Mouse (Mus musculus): Measurements from ENCODE around the gene Unc5c. TPM values are rescaled to one million over a fixed set of nuclear protein-coding genes. Genes with fewer than 3 reads are reported as not detected.

The Unc5c gene
- polyA plus RNA-seq, 1 experiment from 2014 or later, result 10.2 TPM

GRCm38 (mm10) chr3:141793755-141794154 lies 328.7 kb downstream of the Unc5c start:
- Histone ChIP-seq H3K9ac (ENCODE audit: low read depth, low read length) (no peak overlapping the region), H3K36me3 (ENCODE audit: control insufficient read depth, insufficient read depth, low read length) (no peaks in the 10 kb centered on the region), H3K4me2 (ENCODE audit: low read length) (no peak overlapping the region), H3K4me1 (ENCODE audit: control insufficient read depth, insufficient read depth, low read length) (no peaks in the 10 kb centered on the region), H3K9me3 (replicated peaks; ENCODE audit: control insufficient read depth, low read length, poor library complexity, severe bottlenecking) (no peaks in the 10 kb centered on the region), H3K27ac (ENCODE audit: low read length) (no peak overlapping the region), H3K27me3 (ENCODE audit: control insufficient read depth, insufficient read depth, low read depth, low read length) (no peaks in the 10 kb centered on the region), H3K4me3 (ENCODE audit: low read depth, low read length) (no peak overlapping the region)
- no peak for ATAC-seq
- WGBS, result 88% methylated on average over 2 of the region's 2 CpGs

GRCm38 (mm10) chr3:141794371-141794770 lies 329.4 kb downstream of the Unc5c start:
- WGBS, result 74% methylated on average over 3 of the region's 3 CpGs
- Histone ChIP-seq H3K4me1 (ENCODE audit: control insufficient read depth, insufficient read depth, low read length) (no peaks in the 10 kb centered on the region), H3K27ac (ENCODE audit: low read length) (no peak overlapping the region), H3K9ac (ENCODE audit: low read depth, low read length) (no peak overlapping the region), H3K36me3 (ENCODE audit: control insufficient read depth, insufficient read depth, low read length) (no peaks in the 10 kb centered on the region), H3K27me3 (ENCODE audit: control insufficient read depth, insufficient read depth, low read depth, low read length) (no peaks in the 10 kb centered on the region), H3K4me2 (ENCODE audit: low read length) (no peak overlapping the region), H3K4me3 (ENCODE audit: low read depth, low read length) (no peak overlapping the region), H3K9me3 (replicated peaks; ENCODE audit: control insufficient read depth, low read length, poor library complexity, severe bottlenecking) (no peaks in the 10 kb centered on the region)
- no peak for ATAC-seq

- Histone ChIP-seq H3K27me3 (ENCODE audit: control insufficient read depth, insufficient read depth, low read depth, low read length) (no peaks in the 10 kb centered on the region), H3K4me2 (ENCODE audit: low read length) (no peak overlapping the region), H3K9ac (ENCODE audit: low read depth, low read length) (no peak overlapping the region), H3K4me1 (ENCODE audit: control insufficient read depth, insufficient read depth, low read length) (no peaks in the 10 kb centered on the region), H3K27ac (ENCODE audit: low read length) (no peak overlapping the region), H3K9me3 (replicated peaks; ENCODE audit: control insufficient read depth, low read length, poor library complexity, severe bottlenecking) (no peaks in the 10 kb centered on the region), H3K36me3 (ENCODE audit: control insufficient read depth, insufficient read depth, low read length) (no peaks in the 10 kb centered on the region), H3K4me3 (ENCODE audit: low read depth, low read length) (no peak overlapping the region)
- ATAC-seq, result no peak
Observed at GRCm38 (mm10) chr3:141797372-141797771, 332.4 kb downstream of the Unc5c start.

GRCm38 (mm10) chr3:141797789-141798188 lies 332.8 kb downstream of the Unc5c start:
- ATAC-seq, result peak; percentile 67; the same call in 1 of the 2 replicates
- Histone ChIP-seq H3K27me3 (ENCODE audit: control insufficient read depth, insufficient read depth, low read depth, low read length) (no peaks in the 10 kb centered on the region), H3K27ac (ENCODE audit: low read length) (no peak overlapping the region), H3K4me1 (ENCODE audit: control insufficient read depth, insufficient read depth, low read length) (no peaks in the 10 kb centered on the region), H3K9me3 (replicated peaks; ENCODE audit: control insufficient read depth, low read length, poor library complexity, severe bottlenecking) (no peaks in the 10 kb centered on the region), H3K4me2 (ENCODE audit: low read length) (no peak overlapping the region), H3K4me3 (ENCODE audit: low read depth, low read length) (no peak overlapping the region), H3K9ac (ENCODE audit: low read depth, low read length) (no peak overlapping the region), H3K36me3 (ENCODE audit: control insufficient read depth, insufficient read depth, low read length) (no peaks in the 10 kb centered on the region)
- WGBS, result 38% methylated on average over 1 of the region's 1 CpGs

- Histone ChIP-seq H3K9me3 (replicated peaks; ENCODE audit: control insufficient read depth, low read length, poor library complexity, severe bottlenecking) (no peaks in the 10 kb centered on the region), H3K27me3 (ENCODE audit: control insufficient read depth, insufficient read depth, low read depth, low read length) (no peaks in the 10 kb centered on the region), H3K36me3 (ENCODE audit: control insufficient read depth, insufficient read depth, low read length) (no peaks in the 10 kb centered on the region), H3K4me3 (ENCODE audit: low read depth, low read length) (no peak overlapping the region), H3K27ac (ENCODE audit: low read length) (no peak overlapping the region), H3K4me2 (ENCODE audit: low read length) (no peak overlapping the region), H3K4me1 (ENCODE audit: control insufficient read depth, insufficient read depth, low read length) (no peaks in the 10 kb centered on the region), H3K9ac (ENCODE audit: low read depth, low read length) (no peak overlapping the region)
- WGBS, result 76% methylated on average over 5 of the region's 5 CpGs
- no peak for ATAC-seq
Observed at GRCm38 (mm10) chr3:141804133-141804532, 339.1 kb downstream of the Unc5c start.

GRCm38 (mm10) chr3:141809581-141809980 lies 344.6 kb downstream of the Unc5c start:
- Histone ChIP-seq H3K36me3 (ENCODE audit: control insufficient read depth, insufficient read depth, low read length) (no peaks in the 10 kb centered on the region), H3K9ac (ENCODE audit: low read depth, low read length) (no peak overlapping the region), H3K27ac (ENCODE audit: low read length) (no peak overlapping the region), H3K4me3 (ENCODE audit: low read depth, low read length) (no peak overlapping the region), H3K4me2 (ENCODE audit: low read length) (no peak overlapping the region), H3K27me3 (ENCODE audit: control insufficient read depth, insufficient read depth, low read depth, low read length) (no peaks in the 10 kb centered on the region), H3K4me1 (ENCODE audit: control insufficient read depth, insufficient read depth, low read length) (no peaks in the 10 kb centered on the region), H3K9me3 (replicated peaks; ENCODE audit: control insufficient read depth, low read length, poor library complexity, severe bottlenecking) (no peaks in the 10 kb centered on the region)
- 76% methylated on average over 3 of the region's 3 CpGs for WGBS
- ATAC-seq, result no peak

GRCm38 (mm10) chr3:141810944-141811343 lies 345.9 kb downstream of the Unc5c start:
- no peaks in the 10 kb centered on the region for H3K27me3 ChIP-seq (ENCODE audit: control insufficient read depth, insufficient read depth, low read depth, low read length)
- H3K4me1 ChIP-seq (ENCODE audit: control insufficient read depth, insufficient read depth, low read length), result no peaks in the 10 kb centered on the region
- H3K27ac ChIP-seq (ENCODE audit: low read length), result no peak overlapping the region
- H3K9me3 ChIP-seq (replicated peaks; ENCODE audit: control insufficient read depth, low read length, poor library complexity, severe bottlenecking), result no peaks in the 10 kb centered on the region
- no peak overlapping the region for H3K4me3 ChIP-seq (ENCODE audit: low read depth, low read length)
- 25% methylated on average over 7 of the region's 7 CpGs for WGBS
- no peak overlapping the region for H3K9ac ChIP-seq (ENCODE audit: low read depth, low read length)
- H3K36me3 ChIP-seq (ENCODE audit: control insufficient read depth, insufficient read depth, low read length), result no peaks in the 10 kb centered on the region
- H3K4me2 ChIP-seq (ENCODE audit: low read length), result no peak overlapping the region
- ATAC-seq, result no peak

GRCm38 (mm10) chr3:141811348-141811747 lies 346.3 kb downstream of the Unc5c start:
- no peaks in the 10 kb centered on the region for H3K9me3 ChIP-seq (replicated peaks; ENCODE audit: control insufficient read depth, low read length, poor library complexity, severe bottlenecking)
- no peak overlapping the region for H3K27ac ChIP-seq (ENCODE audit: low read length)
- no peak for ATAC-seq
- H3K4me3 ChIP-seq (ENCODE audit: low read depth, low read length), result no peak overlapping the region
- no peaks in the 10 kb centered on the region for H3K36me3 ChIP-seq (ENCODE audit: control insufficient read depth, insufficient read depth, low read length)
- WGBS, result 20% methylated on average over 2 of the region's 2 CpGs
- H3K27me3 ChIP-seq (ENCODE audit: control insufficient read depth, insufficient read depth, low read depth, low read length), result no peaks in the 10 kb centered on the region
- H3K9ac ChIP-seq (ENCODE audit: low read depth, low read length), result no peak overlapping the region
- H3K4me2 ChIP-seq (ENCODE audit: low read length), result no peak overlapping the region
- no peaks in the 10 kb centered on the region for H3K4me1 ChIP-seq (ENCODE audit: control insufficient read depth, insufficient read depth, low read length)

GRCm38 (mm10) chr3:141814776-141815175 lies 349.8 kb downstream of the Unc5c start:
- Histone ChIP-seq H3K4me1 (ENCODE audit: control insufficient read depth, insufficient read depth, low read length) (peaks cover 11% of the 10 kb centered on the region), H3K9ac (ENCODE audit: low read depth, low read length) (no peak overlapping the region), H3K4me2 (ENCODE audit: low read length) (no peak overlapping the region), H3K9me3 (replicated peaks; ENCODE audit: control insufficient read depth, low read length, poor library complexity, severe bottlenecking) (no peaks in the 10 kb centered on the region), H3K36me3 (ENCODE audit: control insufficient read depth, insufficient read depth, low read length) (no peaks in the 10 kb centered on the region), H3K4me3 (ENCODE audit: low read depth, low read length) (no peak overlapping the region), H3K27ac (ENCODE audit: low read length) (no peak overlapping the region), H3K27me3 (ENCODE audit: control insufficient read depth, insufficient read depth, low read depth, low read length) (no peaks in the 10 kb centered on the region)
- no peak for ATAC-seq
- WGBS, result 50% methylated on average over 1 of the region's 1 CpGs

All from midbrain, embryonic 16.5 days (tissue).